Mouse (Mus musculus) testis, adult 10 weeks (tissue): Measurements from ENCODE around the gene Sirpb1c. TPM values are rescaled to one million over a fixed set of nuclear protein-coding genes. Genes with fewer than 3 reads are reported as not detected.

Experiments used
- polyA plus RNA-seq: library from polyadenylated mRNA; stranded (reverse); fragments of 350-450 nt; fragmentation: Illumina TruSeq; extraction: RNeasy Lipid Tissue Mini Kit (QIAGEN cat#74804); gene quantifications from one replicate; pipeline ENCODE4 v1.2.3, GENCODE M21; 2014; ENCODE audit warnings: low read depth, low replicate concordance

The Sirpb1c gene
- polyA plus RNA-seq: 17.0 TPM

GRCm38 (mm10) chr3:15848280-15848679 lies at the start of gene Sirpb1c:
TSS of gene Sirpb1c (minus strand) at chr3:15848528.

Other genes starting within 250 kb of the Sirpb1c start
- gene Gm5150, start 157.9 kb upstream of the Sirpb1c start, polyA plus RNA-seq: not detected